ENCODE assay signal across 8 mouse cellular contexts in the genomic region with DNA sequence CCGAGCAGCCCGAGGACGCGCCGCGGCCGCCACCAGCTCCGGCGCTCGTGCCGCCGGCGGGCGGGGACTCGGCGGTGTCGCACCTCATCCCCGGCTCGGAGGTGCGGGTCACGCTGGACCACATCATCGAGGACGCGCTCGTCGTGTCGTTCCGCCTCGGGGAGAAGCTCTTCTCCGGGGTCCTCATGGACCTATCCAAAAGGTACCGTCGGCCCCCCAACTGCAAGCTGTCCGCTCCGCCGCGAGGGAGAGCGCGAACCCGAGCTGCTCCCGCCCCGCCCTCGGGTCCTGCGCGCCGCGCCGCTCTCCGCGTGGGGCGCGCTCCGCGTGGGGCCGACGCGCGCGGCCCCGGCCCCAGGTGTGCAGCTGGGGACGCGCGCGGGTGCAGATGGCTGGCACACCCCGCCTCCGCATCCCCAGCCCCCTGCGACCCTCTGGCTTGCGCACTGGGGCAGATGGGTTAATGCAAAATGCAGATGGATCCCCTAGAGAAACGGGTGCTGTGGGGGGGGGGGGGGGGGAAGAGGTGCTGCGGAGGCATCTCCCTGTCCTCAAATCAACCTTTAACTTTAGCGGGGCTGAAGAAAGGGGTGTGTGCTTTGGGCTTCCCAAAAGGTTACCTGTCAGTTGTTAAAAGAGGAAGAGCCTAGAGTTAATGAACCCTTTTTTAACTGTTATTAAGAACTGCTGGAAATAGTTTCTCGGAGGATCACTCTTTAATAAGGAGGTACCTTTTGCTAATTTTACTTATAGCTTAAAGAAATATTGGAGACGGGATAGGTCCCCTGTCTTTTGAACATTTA. TPM values are rescaled to one million over a fixed set of nuclear protein-coding genes. Genes with fewer than 3 reads are reported as not detected.
DNase-seq lines count a peak whose midpoint lies in the region; ATAC-seq lines count a peak whose summit lies in the region.

No protein-coding gene starts in this region.

- H3K36me3 ChIP-seq in limb, embryonic 12.5 days = peaks cover 23% of the 10 kb centered on the region; the same call in 1 of the 2 replicates
- peaks cover 9% of the 10 kb centered on the region for H3K36me3 ChIP-seq in midbrain, embryonic 13.5 days

- peak; percentile 25 to 62 for DNase-seq in urinary bladder, adult 18-20 months (ENCODE audit: low spot score in 2 of 2)
- no peak for DNase-seq in urinary bladder, postnatal 25 days (ENCODE audit: low spot score)
- DNase-seq in embryo, embryonic 9.5 days (ENCODE audit: extremely low spot score) = peak; percentile 55
- DNase-seq in kidney, adult 11 months = peak; percentile 44
- peak; percentile 78 to 83 for DNase-seq in spleen, postnatal 10 days (ENCODE audit: low spot score in 2 of 2)

- H3K27ac ChIP-seq in limb, embryonic 12.5 days = peak overlapping the region; percentile 97
- H3K27ac ChIP-seq in midbrain, embryonic 13.5 days = peak overlapping the region; percentile 97

- peaks cover 15% of the 10 kb centered on the region for H3K4me1 ChIP-seq in limb, embryonic 12.5 days (replicated peaks)
- H3K4me1 ChIP-seq in midbrain, embryonic 13.5 days (replicated peaks) = peaks cover 43% of the 10 kb centered on the region

- H3K4me3 ChIP-seq in limb, embryonic 12.5 days (replicated peaks) = peak overlapping the region; percentile 96
- peak overlapping the region; percentile 90 for H3K4me3 ChIP-seq in midbrain, embryonic 13.5 days (replicated peaks)

- peak overlapping the region; percentile 78 for H3K4me2 ChIP-seq in limb, embryonic 12.5 days
- H3K4me2 ChIP-seq in midbrain, embryonic 13.5 days (replicated peaks) = peak overlapping the region; percentile 70

- no peaks in the 10 kb centered on the region for H3K27me3 ChIP-seq in limb, embryonic 12.5 days
- H3K27me3 ChIP-seq in midbrain, embryonic 13.5 days = no peaks in the 10 kb centered on the region

- WGBS in limb, embryonic 12.5 days = 1% methylated on average over 72 of the region's 72 CpGs
- WGBS in midbrain, embryonic 13.5 days = 1% methylated on average over 70 of the region's 72 CpGs

- ATAC-seq in granulocyte monocyte progenitor cell, adult 5-6 weeks (replicated peaks; ENCODE audit: poor library complexity, severe bottlenecking) = peak; percentile 10; the same call in 1 of the 2 replicates
- ATAC-seq in limb, embryonic 12.5 days (ENCODE audit: insufficient number of reproducible peaks, insufficient read depth, low FRiP score, low TSS enrichment, low read depth) = 0 out of 2 replicates have a peak, but pooled peaks have one; percentile 3
- ATAC-seq in midbrain, embryonic 13.5 days = peak; percentile 44

- H3K9me3 ChIP-seq in limb, embryonic 12.5 days = no peaks in the 10 kb centered on the region
- H3K9me3 ChIP-seq in midbrain, embryonic 13.5 days = no peaks in the 10 kb centered on the region

- H3K9ac ChIP-seq in limb, embryonic 12.5 days (replicated peaks) = peak overlapping the region; percentile 94
- peak overlapping the region; percentile 97 for H3K9ac ChIP-seq in midbrain, embryonic 13.5 days (replicated peaks)

RNA-seq across cellular contexts. Expression of a gene that starts 0.8 kb away (rescaled TPM):
- 39.0 and 48.2 TPM in 2 replicates for total RNA-seq in granulocyte monocyte progenitor cell, adult 5-6 weeks (2014; fragmentation: Nextera tagmentation)
- total RNA-seq in granulocyte monocyte progenitor cell, adult 5-6 weeks (2017) = 29.1 and 42.0 TPM in 2 replicates
- polyA plus RNA-seq in limb, embryonic 12.5 days (2016; fragmentation: Nextera tagmentation; extraction: Ambion mirVana) = 43.4 and 49.7 TPM in 2 replicates
- polyA plus RNA-seq in midbrain, embryonic 13.5 days (2015; fragmentation: Nextera tagmentation; extraction: Ambion mirVana) = 30.1 and 36.3 TPM in 2 replicates
